In genomic region chr4:66321051-66321450, GRCm38 (mm10) we compare ENCODE assay signal across 12 mouse cellular contexts.
DNase-seq lines count a peak whose midpoint lies in the region.
"Had no signal": no experiment of that assay in that cellular context is flagged by ENCODE, and none has a peak within 500 bp of the region (broad histone marks: within the 10 kb centered on the region; RNA-seq: fewer than 3 reads in every experiment).

No protein-coding gene starts in this region.

- DNase-seq in brain, adult 2 months (ENCODE audit: low read depth, low spot score) = peak; percentile 53
- no peak for DNase-seq in kidney, adult 18-20 months
- DNase-seq: adrenal gland, adult 2 months; adrenal gland, adult 8-10 months; adrenal gland, postnatal 10 days; adrenal gland, postnatal 14 days; adrenal gland, postnatal 25 days; adrenal gland, postnatal 36 days; B cell, adult 2 months; cerebellum, adult 11 months; cerebellum, adult 11-12 months; cerebellum, adult 8-10 months had no signal
